Mouse (Mus musculus): ENCODE data around the gene Tnfaip8l1.

GRCm38 (mm10) chr17:56112743-56113142 is 49.5 kb upstream of the Tnfaip8l1 start:
- TF ChIP-seq CTCF (IDR thresholded peaks at IDR 0.05; ENCODE audit: low read depth, low read length) (no peak), GATA1 (IDR thresholded peaks at IDR 0.05; ENCODE audit: borderline replicate concordance, low read length) (no peak), POLR2AphosphoS5 (IDR thresholded peaks at IDR 0.05; ENCODE audit: insufficient replicate concordance, low read depth, low read length) (no peak)

All from G1E (cell line).